Mouse (Mus musculus): ENCODE results near the gene Olfr432.
"Not testable (repeated sequence)": the region's sequence is repeated elsewhere in the genome, so short reads cannot be mapped to it uniquely, and the experiment has no call there.

Gene Olfr432

DNA sequence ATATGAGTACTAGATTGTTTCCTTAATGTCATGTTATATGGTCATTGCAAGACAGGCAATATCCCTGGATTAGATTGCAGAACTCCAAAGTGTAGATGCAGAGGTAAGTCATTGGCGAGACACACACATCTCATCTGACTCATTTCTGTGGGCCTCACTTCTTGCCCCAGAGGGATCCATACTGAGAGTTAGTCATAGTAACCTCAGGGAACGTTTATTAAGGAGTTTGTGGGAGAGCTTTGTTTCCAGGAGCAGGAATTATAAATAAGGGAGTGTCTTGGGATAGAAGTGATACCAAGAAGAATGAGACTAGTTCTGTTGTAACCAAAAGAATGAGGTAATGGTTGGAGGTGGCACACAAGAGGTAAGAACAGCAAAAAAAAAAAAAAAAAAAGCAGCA lies at the start of gene Olfr432:
Gene Olfr432 (plus strand): TSS at position 313 of the 400 bp plus-strand sequence.
- no peak for DNase-seq (ENCODE audit: low spot score)

DNA sequence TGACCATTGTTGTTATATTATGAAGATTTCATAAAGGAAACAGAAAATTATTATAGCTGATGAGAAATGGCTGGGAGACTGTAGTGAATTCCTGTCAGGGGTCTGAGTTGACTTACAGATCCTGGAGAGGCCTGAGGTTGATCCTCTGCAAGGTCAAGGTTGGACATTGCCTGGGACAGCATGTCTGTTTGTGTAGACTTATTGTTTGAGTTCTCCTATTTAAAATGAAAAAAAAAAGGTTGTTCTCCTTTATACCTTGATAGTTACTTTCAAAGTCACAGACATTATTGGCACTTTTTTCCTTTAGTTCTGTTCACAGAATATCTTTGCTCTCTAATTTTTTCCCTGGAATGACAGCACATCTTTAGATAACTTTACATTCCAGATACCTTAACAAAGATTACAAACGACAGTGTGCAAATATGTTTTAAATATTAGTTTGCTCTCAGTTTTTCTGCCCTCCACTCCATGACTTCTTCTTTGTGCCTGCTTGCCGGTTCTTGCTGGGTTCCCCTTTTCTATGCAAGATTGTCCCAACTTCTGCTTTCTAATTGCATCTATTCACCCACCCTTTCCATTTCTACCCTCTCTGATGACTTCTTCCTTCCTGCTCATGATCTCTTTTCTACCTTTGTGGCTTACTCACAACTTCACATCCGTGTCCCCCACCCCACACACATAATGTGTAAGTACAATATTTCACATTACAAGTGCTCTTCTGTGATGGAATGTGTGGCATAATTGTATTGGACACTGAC lies 44.5 kb upstream of the Olfr432 start:
- not testable (repeated sequence) for DNase-seq (ENCODE audit: low spot score)

DNA sequence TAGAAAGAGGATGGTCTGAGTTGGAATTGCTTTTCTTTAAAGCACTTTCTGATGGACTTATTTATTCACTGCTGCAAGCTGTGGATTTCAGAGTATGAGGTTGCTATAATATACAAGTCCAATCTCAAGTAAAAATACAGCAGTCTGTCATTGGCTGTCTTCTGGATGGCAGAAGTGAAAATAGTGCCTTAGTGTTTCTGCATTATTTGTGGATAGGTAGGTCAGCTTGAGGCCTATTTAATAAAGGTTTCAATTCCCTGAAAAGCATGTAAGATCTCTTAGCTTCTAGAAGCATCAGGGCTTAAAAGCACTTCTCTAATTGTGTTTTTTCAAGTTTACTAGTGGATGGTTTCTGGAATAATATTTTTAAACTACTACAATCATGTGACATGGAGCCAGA lies 42.0 kb upstream of the Olfr432 start:
- DNase-seq (ENCODE audit: low spot score) = not testable (repeated sequence)

DNA sequence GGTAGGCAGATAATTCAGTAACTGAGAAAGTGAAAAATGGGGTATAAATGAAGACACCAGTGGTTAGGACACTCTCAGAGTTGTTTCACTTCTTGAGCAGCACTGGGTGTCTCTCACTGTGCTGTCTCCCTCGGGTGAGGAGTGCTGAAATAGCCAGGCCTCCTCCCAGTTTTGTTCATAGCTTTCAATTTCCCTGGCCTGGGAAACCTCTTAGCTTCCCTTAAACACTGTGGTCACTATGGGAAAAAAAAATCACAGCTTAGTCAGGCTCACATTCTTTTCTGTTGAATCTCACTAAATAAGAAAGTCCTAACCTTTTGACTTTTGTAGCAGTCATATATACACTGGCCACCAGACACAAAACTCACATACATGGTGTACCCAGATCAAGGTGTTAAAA lies 17.3 kb upstream of the Olfr432 start, which contains the start of gene Ifi205:
Gene Ifi205 (minus strand): TSS at position 113 of the 400 bp plus-strand sequence.
- no peak for DNase-seq (ENCODE audit: low spot score)

DNA sequence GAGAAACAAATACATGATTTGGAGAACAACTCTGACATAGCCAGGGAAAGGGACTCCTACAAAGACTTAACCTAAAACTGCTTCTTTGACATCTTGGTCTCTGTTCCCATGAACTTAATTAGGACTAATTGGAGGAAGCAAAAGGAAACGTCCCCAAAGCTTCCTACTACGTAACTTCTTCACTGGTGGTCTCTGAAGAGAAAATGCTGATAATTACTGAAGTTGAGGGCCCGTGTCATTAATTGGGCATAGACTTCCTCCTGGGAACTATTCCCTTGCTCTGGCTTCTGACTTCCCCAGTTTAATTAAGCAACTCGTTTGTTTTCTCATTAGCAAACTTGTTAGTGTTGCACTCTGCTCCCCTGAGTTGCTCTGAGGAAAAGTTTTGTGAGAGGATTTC lies 13.2 kb upstream of the Olfr432 start:
- DNase-seq (ENCODE audit: low spot score) = no peak

DNA sequence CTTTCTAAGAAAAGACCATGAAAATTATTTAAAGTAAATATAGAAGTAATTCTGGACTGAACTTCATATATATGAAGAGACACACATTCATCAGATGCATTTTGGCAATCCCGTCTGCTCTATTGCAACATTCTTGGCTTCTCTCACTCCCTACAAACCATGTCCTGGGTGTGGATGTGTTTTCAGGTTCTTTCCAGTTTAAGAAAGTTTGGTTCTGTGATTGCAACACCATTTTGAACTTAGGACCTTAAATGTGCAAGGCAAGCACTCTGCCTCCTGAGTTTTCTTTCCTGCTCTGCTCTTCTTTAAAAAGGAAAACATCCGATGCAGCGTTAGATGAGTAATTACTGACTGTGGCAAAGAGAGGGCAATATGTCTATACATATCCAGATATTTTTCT lies 10.5 kb upstream of the Olfr432 start:
- DNase-seq (ENCODE audit: low spot score) = no peak

DNA sequence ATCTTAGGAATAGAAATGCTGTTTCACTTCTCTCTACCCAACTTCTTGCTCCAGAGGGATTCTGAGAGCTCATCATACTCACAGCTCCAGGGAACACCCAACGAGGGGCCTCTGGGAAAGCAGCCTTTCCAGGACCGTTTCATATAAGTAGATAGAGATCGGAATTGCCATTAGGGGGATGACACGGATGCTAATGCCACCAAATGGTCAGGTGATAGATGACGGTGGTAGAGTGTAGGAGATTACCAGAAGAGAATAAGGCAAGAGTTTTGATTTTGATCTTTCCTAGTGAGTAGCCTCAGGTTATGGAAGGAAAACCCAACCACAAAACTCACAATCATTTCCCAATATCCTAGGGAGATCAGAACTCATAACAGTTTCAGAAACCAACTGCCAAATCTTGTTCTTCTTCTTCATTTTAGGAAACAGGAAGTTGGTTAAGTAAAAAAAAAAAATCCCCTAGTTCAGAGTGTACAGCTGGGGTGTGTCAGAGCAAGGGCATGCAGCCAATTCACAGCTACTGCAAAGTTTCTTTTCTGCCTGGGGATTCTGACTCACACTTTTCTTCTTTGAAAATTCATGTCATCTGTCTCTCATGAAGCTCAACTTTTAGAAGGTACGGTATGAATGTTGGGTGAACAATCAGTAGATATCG lies 8.4 kb upstream of the Olfr432 start, which contains the start of gene Olfr433:
Gene Olfr433 (plus strand): TSS at position 183 of the 655 bp plus-strand sequence.
- DNase-seq (ENCODE audit: low spot score) = no peak

DNA sequence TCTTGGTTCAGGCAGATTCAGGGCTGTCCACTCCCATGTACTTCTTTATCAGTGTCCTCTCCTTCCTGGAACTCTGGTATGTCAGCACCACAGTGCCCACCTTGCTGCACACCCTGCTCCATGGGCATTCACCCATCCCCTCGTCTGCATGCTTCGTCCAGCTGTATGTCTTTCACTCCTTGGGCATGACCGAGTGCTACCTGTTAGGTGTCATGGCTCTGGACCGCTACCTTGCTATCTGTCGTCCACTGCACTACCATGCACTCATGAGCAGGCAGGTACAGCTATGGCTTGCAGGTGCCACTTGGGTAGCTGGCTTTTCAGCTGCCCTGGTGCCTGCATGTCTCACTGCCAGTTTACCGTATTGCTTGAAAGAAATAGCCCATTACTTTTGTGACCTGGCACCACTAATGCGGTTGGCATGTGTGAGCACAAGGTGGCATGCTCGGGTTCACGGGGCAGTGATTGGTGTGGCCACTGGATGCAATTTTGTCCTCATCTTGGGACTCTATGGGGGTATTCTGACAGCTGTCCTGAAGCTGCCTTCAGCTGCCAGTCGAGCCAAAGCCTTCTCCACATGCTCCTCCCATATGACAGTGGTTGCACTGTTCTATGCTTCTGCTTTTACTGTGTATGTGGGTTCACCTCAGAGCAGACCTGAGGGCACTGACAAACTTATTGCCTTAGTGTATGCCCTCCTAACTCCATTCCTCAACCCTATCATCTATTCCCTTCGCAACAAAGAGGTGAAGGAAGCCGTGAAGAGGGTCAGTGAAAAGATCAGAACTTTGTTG lies 6.7 kb upstream of the Olfr432 start:
- DNase-seq (ENCODE audit: low spot score) = not testable (repeated sequence)

DNA sequence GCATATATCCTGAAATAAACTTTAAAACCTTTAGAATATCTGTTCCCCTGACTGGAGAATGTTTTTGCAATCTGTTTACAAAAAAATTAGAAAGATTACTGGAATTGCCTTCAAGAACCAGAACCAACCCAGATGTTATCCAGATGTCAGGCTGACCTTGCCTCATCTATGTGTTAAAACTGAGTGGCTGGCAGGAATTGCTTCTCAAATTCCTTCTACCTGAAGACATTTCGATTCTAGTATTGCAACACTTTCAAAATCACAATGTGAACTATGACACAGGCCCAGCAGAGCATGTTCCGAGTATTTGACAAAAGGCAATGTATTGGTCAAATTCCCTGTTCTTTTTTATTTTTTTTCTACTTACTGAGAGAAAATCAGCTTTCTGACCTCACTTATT lies 4.6 kb upstream of the Olfr432 start:
- DNase-seq (ENCODE audit: low spot score) = no peak

DNA sequence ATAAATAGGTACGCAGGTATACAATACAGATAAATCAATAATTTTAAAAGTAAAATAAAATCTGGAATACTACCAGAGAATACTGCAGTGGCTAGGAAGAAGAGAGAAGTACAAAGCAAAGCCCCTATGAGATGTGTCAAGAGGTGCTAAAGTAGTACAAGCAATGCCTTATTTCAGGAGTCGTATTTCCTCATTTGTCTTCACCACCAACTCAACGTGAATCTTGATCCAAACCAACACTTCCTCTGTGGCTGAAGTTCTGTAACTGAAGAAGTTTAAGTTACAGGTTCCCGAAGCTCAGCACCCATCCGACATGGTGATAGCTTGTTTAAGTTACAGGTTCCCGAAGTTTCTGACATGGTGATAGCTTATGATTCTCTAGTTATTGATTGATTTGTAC lies 778 bp upstream of the Olfr432 start:
- not testable (repeated sequence) for DNase-seq (ENCODE audit: low spot score)

DNA sequence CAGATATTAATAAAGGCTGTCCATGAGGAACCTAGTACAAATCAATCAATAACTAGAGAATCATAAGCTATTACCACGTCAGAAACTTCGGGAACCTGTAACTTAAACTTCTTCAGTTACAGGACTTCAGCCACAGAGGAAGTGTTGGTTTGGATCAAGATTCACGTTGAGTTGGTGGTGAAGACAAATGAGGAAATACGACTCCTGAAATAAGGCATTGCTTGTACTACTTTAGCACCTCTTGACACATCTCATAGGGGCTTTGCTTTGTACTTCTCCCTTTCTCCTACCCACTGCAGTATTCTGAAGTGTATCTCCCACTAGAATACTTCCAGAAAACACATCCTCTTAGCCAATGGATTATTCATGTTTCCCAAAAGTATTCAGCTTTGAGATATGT lies 352 bp downstream of the Olfr432 start:
- DNase-seq (ENCODE audit: low spot score) = not testable (repeated sequence)

DNA sequence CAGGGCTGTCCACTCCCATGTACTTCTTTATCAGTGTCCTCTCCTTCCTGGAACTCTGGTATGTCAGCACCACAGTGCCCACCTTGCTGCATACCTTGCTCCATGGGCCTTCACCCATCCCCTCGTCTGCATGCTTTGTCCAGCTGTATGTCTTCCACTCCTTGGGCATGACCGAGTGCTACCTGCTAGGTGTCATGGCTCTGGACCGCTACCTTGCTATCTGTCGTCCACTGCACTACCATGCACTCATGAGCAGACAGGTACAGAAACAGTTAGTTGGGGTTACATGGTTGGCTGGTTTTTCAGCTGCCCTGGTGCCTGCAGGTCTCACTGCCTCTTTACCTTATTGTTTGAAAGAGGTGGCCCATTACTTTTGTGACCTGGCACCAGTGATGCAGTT lies 1.5 kb downstream of the Olfr432 start:
- no peak for DNase-seq (ENCODE audit: low spot score)

DNA sequence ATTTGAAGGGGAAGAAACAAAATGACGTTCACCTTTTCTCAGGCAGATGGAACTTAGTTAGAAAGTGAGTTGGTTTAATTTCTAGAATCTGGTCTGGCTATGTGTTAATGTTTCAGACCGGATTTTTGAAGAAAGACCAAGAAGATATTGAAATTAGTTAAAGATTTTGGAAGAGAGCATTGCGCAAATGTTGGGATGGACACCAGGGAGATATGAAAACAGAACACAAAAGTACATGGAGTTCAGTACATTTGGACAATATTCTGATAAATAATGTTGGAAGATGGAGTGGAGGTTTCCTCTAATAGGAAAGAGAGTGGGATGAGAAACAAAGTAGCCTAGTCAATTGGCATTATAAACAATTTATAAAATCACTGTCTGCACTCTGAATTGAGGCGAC lies 2.5 kb downstream of the Olfr432 start:
- no peak for DNase-seq (ENCODE audit: low spot score)

DNA sequence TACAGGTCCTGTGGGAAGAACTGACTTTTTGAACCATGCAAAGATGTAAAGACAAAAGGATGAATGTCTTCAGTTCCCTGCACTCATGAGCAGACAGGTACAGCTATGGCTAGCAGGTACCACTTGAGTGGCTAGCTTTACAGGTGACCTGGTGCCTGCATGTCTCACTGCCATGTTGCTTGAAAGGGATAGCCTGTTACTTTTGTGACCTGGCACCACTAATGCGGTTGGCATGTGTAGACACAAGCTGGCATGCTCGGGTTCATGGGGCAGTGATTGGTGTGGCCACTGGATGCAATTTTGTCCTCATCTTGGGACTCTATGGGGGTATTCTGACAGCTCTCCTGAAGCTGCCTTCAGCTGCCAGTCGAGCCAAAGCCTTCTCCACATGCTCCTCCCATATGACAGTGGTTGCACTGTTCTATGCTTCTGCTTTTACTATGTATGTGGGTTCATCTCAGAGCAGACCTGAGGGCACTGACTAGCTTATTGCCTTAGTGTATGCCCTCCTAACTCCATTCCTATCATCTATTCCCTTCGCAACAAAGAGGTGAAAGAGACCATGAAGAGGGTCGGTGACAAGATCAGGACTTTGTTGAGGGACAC lies 3.0 kb downstream of the Olfr432 start:
- no peak for DNase-seq (ENCODE audit: low spot score)

DNA sequence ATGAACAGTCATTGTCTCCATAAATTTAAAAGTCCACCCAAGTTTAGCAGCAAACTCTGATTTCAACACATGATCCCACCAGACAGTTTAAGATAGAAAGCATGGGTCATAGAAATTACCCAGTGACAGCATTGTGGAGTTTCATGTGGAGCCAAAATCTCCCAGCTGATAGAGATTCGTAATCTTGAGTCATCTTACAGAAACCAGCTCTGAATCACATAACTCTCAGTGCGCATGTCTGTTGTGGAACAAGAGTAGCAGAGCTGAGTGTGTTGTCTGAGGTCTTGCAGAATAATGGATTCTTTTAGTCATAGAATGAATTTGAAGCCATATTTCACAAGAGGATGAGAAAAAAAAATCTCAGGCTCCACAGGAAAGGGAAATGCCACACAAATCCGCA lies 4.0 kb downstream of the Olfr432 start:
- no peak for DNase-seq (ENCODE audit: low spot score)

DNA sequence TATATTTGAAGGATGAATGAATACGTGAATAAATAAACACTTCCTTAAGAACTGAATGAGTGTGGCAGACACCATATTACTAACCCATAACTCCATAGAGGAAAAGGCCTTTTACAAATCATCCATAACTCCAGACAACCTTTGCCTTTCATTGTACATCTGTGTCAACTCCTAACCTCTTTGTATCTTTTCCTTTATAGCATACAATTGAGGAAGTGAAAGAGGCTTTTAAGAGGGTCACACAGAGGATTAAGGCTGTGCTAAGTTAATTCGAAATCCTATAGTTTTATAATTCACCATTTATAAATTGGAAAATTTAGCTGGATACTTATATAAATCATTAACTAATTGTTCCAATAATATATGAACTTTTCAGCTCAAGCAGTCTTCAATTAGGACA lies 6.2 kb downstream of the Olfr432 start:
- no peak for DNase-seq (ENCODE audit: low spot score)

DNA sequence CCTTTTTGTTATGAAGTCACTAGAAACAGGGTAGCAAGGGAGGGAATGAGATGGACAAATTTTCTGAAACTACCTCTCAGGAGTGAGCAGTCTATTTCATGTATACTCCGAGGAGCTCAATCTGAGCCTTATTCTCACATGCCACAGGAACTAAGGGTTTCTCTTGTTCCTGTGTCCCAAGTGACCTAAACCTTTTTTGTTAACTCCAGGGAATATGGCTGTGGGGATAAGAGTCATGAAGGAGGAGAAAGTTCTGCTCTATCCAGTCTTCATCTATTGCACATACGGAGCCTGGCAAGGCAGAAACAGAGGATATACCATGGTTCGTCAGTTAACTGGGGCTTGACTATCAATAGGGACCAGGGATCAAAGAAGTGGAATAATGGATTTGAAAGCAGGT lies 17.3 kb downstream of the Olfr432 start, which contains the start of gene Olfr430:
Gene Olfr430 (plus strand): TSS at position 301 of the 400 bp plus-strand sequence.
- no peak for DNase-seq (ENCODE audit: low spot score)

DNA sequence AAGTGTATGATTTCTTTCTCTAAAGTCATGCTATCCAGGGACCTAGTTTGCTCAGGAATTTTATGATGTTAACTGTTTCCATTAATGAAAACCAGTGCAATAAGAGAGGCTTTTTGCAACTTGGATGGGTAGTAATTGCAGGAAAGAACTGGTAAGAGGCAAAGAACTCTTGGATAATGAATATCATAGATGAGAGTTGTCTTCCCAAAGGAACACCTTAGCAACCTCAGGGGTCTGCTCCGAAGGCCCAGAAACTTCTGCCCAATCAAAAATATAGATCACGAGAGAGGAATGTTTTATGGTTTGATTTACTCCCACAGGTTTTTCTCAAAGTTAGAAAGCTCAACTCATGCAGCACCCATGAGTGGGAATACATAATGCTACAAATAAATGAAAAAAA lies 35.0 kb downstream of the Olfr432 start, which contains the start of gene Olfr429:
Gene Olfr429 (plus strand): TSS at position 301 of the 400 bp plus-strand sequence.
- DNase-seq (ENCODE audit: low spot score) = no peak

DNA sequence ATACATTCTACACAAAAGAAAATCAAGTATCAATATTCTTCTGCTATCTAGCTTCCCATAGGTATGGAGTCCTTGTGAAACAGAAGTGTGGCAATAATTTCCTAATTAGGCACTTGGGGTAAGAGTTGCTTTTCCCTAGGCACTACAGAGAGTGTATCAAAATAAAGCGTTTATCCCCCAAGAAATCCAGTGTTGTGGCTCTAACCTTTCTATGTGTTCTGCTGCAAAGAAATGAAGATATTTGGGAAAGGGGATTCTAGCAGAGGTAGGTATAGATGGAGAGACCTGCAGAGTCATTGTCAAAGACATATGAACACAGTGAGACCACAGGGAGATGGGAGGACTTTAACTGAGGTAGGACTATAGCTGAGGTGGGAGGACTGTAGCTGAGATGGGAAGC lies 47.6 kb downstream of the Olfr432 start, which contains the start of gene Olfr427:
Gene Olfr427 (plus strand): TSS at position 301 of the 400 bp plus-strand sequence.
- no peak for DNase-seq (ENCODE audit: low spot score)

DNA sequence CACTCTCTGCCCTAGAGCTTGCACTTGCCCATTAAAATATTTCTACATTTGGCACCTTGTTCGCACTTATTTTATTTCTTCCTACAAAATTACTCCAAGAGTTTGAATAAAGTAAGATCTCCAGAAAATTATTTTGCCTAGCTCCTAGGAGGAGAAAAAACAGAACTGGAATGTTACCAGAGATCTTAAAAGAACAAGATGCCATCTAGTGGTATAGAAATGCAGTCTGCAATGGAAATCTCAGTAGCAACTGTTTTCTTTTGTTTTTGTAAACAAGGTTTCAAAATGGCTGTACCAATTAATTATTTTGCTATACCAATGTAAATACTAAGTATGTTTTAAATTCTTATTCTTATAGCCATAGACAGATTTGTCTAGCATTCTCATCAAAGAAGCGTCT lies 54.7 kb downstream of the Olfr432 start:
- no peak for DNase-seq (ENCODE audit: low spot score)
